Mouse (Mus musculus) heart, postnatal 14 days (tissue): ENCODE measurements around the gene Zfyve19. TPM values are rescaled to one million over a fixed set of nuclear protein-coding genes. Genes with fewer than 3 reads are reported as not detected.

Experiments
- DNase-seq, 2 experiments: peaks; one replicate each; pipeline ENCODE4 v3.0.0; 2021 to 2022
- intact Hi-C: fragments of 180-260 bp; cut with DNase I; formaldehyde crosslinking; loops from one replicate; pipeline ENCODE4 v1.15.1; 2025
- total RNA-seq, 2 experiments: library from RNA; stranded (reverse); gene quantifications; 2 replicates each; pipeline ENCODE4 v1.2.3; 2021

The Zfyve19 gene
- total RNA-seq, 2 experiments from 2014 or later: 15.7 TPM

DNA sequence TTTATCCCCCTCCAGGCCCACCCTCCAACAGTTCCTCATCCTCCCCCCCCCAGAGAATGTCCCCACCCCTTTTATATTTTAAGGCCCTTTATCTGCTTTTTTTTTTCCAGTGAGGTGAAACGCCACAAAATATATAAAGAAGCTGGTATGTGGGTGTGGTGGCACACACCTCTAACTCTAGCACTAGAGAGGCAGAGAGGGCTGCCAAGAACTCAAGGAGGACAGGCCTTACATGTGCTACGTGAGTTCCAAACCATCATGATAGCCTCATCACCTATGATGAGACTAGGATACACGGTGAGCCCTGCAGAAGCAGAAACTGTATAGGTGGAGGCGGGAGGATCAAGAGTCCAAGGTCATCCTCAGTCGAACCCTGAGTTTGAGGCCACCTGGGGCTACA is 17.4 kb upstream of the Zfyve19 start:
- intact Hi-C loops: no loop called here
- no peak for DNase-seq

DNA sequence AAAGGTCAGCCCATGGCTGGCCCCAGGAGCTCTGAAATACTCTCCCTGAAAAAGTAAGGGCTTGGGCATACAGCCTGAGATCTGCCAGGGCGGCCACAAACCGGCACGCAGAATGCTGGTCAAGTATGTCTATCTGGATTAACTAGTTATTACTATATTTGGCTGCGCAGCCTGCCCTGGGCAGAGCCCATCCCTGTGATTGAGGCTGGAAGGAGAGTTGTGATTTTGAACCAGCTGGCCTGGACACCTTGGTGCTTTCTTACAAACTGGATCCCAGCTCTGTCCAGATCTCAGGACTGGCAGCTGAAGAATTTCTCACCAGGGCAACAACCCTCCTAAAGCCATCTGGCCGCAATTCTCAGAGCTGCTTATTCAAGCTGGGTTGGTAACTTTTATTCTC is 14.3 kb upstream of the Zfyve19 start:
- peak in 1 of 2 experiments; percentile 21 for DNase-seq
- intact Hi-C loops: no loop called here

DNA sequence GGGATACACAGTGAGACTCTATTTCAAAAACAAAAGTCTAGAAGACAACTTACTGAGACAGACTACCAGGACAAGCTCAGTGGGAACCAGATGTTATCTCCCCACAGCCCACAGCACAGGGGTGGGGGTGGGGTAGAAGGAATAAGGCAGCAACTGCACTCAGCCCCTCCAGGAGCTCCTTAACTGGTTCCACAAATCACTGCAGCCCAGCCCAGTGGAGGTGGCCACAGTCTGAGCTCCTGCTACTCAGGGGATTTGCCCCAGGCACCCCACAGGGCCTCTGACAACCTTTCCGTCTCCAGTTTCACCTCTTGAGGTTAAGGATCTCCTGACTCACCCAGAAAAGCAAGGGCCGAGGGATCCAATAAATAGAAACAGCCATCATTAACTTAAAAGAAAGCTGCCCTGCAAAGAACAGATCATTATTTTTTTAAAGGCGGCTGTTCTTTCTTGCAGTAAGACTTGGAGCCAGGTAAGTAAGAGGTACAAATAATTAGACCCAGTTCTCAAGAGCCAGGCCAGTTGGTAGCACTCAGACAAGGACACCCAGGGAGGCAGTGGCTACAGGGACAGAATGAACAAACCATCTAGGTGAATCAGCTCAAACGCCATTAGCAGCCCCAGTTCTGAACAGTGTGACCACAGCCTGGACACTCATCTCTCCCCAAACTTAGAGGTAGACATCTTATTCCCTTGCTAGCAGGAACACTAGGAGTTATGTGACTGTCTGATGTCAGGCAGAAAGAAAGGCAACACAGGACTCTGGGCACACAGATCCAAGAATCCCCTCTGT is 11.9 kb upstream of the Zfyve19 start:
- no peak for DNase-seq
- intact Hi-C loops: no loop called here

DNA sequence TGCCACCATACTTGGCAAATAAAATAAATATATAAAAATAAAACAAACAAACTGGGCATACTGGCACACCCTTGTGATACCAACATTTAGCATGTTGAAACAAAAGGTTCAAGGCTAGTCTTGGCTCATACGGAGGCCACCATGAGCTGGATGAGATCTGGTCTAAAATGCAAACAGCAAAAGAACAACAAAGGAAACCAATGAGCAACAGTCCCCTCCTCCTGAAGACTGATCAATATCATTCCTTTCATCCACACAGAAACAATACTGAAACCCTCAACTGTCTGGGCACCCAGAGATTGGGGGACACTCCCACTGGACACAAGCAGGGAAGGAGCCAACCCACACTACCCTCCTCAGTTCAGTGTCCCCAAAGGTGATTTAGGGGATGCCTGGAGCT is 10.9 kb upstream of the Zfyve19 start:
- intact Hi-C loops: no loop called here
- DNase-seq: no peak

DNA sequence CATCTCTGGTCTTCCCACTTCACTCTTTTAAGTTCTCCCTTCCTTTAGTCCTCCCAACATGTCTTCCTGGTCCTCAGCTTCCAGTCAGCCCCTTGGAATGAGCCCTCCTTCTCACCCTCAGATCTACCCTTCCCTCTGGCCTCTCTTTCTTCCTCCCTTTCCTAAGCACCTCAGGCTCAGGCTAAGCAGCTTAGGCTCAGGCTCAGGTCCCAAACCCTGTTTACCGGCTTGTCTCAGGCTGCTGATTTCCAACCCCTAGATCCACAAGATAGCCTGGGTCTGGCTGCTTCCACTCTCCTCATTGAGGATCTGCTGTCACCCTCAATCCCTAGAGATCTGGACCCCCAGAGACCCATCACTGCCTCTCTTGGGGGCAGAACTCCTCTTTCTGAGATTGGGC is 10.4 kb upstream of the Zfyve19 start:
- no peak for DNase-seq
- intact Hi-C loops: no loop called here

DNA sequence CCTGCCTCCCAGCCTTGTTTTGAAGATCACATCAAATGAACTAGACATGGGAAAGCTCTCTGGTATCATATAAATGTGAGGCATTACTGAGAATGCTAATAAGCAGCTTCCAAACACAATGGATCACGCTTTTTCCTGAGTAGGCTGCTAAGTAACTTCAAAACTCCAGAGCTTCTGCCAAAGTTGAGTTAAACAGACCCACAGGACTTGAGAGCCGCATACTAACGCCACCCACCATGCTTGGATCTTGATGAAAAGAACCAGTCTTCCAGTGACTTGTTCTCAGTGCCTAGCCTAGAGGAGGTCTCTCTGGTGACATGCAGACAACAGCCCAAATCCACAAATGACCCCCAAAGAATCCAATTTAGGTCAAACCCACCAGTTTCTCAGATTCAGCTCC is 9.5 kb upstream of the Zfyve19 start:
- intact Hi-C loops: no loop called here
- DNase-seq: no peak

DNA sequence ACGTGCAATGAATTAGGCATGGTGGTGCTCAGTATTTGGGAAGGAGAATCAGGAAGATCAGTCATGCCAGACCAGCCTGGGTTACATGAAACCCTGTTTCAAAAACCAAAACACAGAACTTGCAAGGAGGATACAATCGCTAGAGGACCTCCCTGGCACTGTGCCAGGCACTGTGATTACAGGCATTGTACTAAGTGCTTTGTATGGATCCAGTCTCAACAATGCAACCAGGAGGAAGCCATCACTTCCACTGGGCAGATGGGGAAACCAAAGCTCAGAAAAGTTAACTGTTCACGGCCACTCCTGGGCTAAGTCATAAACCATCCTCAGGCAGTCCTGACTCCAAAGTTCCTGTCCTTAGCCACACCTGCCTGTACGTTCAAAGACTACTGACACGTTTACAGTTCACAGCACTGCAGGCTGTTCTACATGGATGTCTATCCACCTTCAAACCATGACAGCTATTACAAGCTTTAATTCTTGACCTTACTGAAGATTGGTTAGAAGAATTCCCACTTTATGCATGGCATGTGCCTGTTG is 5.4 kb upstream of the Zfyve19 start:
- intact Hi-C loops: no loop called here
- peak; percentile 57 to 69 for DNase-seq

DNA sequence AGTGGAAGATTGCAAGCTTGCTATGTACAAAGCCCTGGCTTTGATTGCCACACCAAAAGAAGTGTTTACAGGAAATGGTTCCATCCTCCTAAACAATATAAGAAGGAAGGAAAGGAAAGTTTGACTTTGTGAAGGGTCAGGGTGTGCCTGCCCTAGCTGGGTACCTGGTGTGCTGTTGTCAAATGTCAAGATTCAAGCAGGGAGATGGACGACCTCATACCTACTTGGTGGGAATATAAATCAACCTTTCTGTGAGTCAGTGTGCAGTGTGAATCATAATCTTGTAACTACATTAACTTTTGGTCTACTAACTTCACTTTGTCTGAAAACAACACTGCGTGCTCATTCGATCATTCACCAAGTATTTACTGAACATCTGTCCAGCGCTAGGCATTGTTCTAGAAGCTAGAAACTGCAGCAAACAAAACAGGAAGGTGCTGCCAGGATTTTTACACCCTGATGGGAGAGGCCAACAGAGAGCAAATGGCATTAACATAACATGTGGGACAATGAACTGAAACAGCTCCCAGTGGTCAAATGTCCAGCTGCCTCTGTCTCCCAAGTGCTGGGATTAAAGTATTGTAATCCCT is 4.5 kb upstream of the Zfyve19 start:
- intact Hi-C loops: no loop called here
- peak in 1 of 2 experiments; percentile 30 for DNase-seq

DNA sequence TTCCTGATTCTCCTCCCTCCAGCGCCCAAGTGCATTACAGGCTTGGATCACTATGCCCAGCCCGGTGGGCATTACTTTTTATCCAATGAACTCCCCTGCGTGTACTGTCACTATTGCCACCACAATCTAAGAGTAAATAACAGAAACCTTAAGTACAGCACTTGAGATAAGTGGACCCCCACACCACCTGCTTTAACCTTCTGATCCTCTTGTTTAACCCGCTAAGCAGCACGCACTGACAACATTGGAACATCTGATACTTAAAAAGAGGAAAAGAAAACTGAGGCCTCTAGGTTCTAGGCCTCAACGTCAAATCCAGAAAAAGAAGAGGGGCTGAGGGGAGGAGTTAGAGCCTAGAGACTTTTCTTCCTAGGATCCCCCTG is 465 bp upstream of the Zfyve19 start:
- no peak for DNase-seq
- intact Hi-C loops: no loop called here

DNA sequence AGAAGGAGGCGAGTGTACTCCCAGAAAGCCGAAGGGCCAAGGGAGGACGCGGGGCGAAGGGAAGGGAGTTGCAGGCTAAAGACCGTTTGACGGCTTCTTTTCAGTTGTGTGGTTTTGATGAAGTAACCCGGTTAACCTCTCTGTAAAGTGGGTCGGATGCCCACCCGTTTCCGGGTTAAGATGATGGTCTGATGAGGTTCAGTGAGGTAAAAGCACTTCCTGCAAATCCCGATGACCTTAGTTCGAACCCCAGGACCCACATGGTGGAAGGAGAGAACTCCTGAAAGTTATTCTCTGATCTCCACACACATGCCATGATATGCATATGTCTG is 725 bp downstream of the Zfyve19 start:
- intact Hi-C loops: no loop called here
- no peak for DNase-seq

DNA sequence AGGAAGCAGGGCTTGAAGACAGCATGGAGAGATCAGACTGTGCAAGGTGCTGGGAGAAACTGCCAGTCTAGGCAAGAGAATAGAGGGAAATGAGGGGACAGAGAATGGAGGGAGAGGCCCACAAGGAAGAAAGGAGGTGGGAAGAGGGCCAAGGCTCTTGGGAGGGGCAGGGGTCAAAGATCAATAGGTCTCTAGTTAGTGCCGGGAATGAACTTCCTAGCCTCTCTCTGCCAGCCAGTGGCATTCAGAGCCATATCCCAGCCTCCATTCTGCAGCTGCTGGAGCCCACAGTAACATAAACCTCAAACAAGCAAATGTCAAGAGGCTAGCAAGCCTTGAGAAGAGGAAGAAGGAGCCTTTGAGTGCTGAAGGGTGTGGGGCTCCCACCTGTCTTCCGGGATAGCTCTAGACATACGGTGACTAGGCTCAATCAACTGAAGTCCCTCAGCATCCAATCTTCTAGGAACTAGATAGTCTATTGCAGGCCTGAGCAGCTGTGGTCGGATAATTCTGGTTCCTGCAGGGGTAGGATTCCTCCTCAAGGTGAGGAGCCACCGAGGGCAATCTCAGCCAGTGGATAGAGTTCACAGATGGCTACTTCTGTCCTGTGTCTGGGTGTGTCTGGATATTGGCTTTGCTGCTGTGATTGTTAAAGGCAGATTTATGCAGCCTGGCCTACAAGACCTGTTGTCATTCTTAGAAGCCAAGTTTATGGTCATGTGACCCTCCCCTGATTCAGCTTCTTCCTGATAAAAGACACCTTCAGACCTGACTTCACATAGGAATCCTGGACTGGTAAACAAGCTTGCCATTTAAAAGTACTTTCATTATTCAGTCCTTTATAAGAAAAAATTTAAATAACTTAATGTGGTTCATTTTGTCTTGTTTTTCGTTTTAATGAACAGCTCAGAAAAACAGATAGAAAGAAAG is 21.6 kb downstream of the Zfyve19 start, which contains the start of gene Ppp1r14d:
TSS of gene Ppp1r14d (minus strand) at position 132 of the 930 bp plus-strand sequence.
- intact Hi-C loops: no loop called here
- no peak for DNase-seq

DNA sequence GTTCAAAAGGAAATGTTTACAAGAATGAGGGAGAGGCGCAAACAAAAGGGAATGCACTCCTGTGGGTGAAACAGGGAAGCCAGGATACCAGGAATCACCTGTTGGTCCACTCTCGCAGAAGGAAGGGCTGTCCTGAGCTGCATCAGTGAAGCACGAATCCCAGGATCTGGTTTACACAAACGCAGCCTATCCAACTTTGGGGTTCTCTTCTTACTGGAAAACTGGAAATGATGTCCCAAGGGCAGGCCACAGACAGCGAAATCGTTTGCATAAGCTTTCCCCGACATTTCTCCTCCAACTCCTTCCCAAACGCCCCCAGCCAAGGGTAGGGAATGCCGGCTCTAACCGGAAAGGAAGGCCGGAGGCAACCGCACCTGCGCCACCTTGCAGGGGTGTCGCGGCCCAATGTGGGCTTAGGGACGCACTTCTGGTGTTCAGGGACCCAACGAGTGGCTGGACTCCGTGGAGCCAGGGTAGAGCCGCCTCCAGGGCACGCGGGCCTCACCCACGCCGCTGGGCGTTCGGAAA is 28.3 kb downstream of the Zfyve19 start:
- intact Hi-C loops: no loop called here

DNA sequence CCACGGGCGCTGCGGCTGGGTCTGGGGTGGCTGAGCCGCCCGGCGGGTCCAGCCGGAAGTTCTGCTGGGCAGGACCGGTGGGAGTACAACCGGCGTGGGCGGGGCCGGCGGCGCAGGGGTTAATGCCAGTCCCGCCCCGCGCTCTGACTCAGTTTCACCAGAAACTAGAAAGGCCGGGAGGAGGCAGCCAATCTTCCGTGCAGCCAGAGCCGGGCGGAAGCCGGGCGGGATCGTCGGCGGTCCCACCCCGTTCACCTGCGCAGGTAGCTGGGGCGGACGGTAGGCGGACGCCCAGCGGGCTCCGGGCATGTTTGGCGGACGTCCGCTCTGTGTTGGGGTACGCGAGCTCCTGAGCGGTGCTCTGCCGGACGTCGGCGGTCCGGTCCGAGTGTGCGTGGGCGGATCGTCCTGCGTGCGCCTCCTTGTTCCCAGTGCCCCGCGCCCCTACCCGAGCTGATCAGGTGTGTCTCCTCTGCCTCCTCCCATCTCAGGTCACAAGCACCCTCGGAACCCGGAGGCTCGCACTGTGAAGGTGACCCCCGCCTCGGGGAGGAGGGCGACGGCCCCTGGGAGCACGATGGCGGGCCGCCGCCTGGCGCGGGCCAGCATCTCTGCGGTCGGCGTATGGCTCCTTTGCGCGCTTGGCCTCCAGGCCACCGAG is 28.9 kb downstream of the Zfyve19 start, which contains the start of gene Spint1:
TSS of gene Spint1 (plus strand) at position 153 of the 661 bp plus-strand sequence.
- intact Hi-C loops: no loop called here
- peak in 1 of 2 experiments; percentile 18 for DNase-seq

More for the DNA sequence above, 28.3 kb downstream of the Zfyve19 start:
- DNase-seq: no peak

DNA sequence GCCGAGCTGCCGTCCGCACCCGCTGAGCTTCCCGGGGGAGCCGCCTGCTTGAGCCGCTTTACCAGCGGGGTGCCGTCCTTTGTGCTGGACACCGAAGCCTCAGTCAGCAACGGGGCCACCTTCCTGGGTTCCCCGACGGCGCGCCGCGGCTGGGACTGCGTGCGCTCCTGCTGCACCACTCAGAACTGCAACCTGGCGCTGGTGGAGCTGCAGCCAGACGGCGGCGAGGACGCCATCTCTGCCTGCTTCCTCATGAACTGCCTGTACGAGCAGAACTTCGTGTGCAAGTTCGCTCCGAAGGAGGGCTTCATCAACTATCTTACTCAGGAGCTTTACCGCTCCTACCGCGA is 29.4 kb downstream of the Zfyve19 start:
- intact Hi-C loops: no loop called here
- DNase-seq: no peak

DNA sequence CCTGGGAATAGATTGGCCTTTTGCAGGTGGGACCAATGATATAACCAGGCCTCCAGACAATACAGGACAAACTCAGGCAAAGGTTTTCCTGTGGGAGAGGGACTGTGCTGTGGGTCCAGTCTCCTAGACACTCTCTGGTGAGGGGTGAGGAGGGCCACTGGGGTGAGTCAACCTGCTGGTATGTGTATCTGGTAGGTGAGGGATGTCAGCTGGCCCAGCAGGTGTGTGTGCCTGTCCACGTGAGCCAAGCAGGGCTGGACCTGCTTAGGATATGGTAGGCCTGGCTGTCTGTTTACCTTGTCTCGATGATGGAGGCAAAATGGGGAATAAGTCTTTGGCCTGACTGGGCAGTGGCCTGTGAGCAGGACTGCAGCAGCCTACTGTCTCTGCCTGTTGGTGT is 30.3 kb downstream of the Zfyve19 start:
- intact Hi-C loops: no loop called here

DNA sequence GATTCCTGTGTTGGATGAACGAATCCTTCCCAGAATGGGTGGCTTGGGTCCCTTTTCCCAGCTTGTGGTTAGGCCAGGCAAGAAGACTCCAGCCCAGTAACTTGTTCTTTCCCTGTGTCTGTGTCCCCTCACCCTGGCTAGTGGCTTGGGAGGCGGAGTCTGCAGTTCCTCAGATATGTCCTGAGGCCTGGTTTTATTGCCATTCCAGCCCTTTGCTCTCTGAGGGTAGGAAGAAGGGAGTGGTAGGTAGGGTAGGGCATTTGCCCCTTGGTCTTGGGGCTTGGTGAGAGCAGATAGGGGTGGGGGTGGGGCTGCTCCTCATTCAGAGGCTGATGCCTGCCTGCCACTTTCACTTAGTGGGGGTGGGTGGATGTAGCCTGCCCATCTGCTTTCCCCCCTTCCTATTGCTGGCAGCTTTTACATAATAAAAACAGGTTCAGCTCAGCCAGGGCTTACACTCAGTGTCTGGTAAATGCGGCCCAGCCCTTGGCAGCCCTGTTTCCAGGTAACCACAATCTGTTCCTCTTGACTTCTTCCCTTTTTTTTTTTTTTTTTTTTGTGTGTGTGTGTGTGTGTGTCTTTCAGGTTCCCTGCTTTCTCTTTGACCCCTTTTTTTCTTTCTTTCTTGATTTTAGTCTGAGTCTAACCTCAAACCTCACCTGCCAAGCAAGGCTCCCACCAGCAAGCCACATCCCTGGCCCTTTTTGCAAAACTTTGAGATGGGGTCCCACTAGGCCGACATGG is 31.8 kb downstream of the Zfyve19 start:
- DNase-seq: no peak
- intact Hi-C loops: no loop called here

More for the DNA sequence above, 30.3 kb downstream of the Zfyve19 start:
- DNase-seq: no peak

DNA sequence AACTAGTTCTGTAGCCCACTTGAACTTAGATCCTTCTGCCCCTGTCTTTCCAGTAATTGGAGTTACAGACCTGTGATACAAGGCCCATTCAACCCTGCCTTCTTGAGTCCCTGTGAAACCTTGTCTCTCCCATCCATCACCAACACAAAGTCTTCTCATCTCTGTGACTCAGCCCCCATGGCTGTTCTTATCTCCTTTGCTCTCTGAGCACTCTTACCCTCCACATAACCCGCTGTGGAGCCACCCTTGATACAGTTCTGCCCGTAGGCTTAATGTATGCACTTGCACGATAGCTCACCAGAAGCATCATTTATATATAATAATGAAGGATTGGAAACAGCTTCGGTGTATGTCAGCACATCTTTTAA is 32.4 kb downstream of the Zfyve19 start:
- DNase-seq: no peak
- intact Hi-C loops: no loop called here

DNA sequence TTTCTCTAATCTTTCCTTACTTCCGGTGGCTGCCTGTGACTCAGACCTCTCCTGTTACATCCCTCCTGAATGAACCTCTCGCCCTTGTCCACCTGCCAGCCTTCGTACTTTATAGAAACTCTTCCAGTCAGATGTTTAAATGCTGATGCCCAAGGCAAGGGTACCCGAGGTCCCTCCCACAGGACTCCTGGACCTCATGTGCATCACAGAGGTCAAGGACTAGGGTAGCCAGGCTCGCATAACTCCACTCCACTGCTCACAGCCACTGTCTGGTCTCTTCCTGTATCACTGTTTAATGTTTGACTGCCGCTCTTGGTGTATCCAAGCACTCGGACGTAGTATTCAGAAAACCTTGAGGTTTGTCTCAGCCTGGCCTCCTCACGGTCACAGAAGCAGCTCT is 34.1 kb downstream of the Zfyve19 start:
- intact Hi-C loops: no loop called here
- no peak for DNase-seq

DNA sequence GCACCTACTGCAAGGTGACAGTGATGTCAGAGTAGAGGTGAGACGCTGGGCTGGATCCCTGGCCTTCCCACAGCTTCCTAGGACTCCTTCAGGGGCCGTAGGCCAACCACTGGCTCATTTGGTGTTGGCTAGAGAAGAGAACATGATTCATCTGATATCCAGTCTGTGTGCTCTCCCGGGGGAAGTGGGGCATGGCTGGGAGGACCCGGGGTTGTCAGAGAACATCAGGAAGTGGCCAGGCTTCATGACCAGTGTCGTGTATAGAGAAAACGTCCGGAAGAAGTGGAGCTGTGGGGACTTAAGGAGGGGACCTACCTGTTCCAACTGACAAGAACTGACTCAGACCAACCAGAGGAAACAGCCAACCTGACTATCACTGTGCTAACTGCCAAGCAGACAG is 36.8 kb downstream of the Zfyve19 start:
- intact Hi-C loops: no loop called here
- DNase-seq: no peak

DNA sequence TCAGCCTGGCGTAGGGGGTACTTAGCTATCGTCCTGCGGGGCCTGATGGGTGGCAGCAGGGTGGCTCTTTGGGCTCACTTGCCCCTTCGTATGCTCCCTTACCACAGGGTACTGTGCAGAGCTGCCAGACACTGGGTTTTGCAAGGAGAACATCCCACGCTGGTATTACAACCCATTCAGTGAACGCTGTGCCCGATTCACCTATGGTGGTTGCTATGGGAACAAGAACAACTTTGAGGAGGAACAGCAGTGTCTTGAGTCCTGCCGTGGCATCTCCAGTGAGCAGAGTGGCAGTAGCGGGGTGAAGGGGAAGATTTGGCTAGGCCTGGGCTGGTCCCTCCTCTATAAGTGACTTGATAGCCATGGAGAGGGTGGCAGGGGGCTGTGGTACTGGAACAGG is 39.5 kb downstream of the Zfyve19 start:
- intact Hi-C loops: no loop called here
- no peak for DNase-seq
